Mouse (Mus musculus) macrophage (primary cell): ENCODE results near the gene Aipl1. TPM values are rescaled to one million over a fixed set of nuclear protein-coding genes. Genes with fewer than 3 reads are reported as not detected.

ENCODE experiments used
- H3K27ac ChIP-seq: fragments of 350-480 bp; formaldehyde crosslinking; 2 replicates; pipeline ENCODE4 v1.9.0; 2021
- H3K36me3 ChIP-seq: fragments of 350-480 bp; formaldehyde crosslinking; 2 replicates; pipeline ENCODE4 v1.9.0; 2021; ENCODE audit errors: inconsistent target
- H3K4me3 ChIP-seq: fragments of 350-480 bp; formaldehyde crosslinking; 2 replicates; pipeline ENCODE4 v1.9.0; 2021; ENCODE audit errors: inconsistent target
- H3K79me2 ChIP-seq: fragments of 350-480 bp; formaldehyde crosslinking; 2 replicates; pipeline ENCODE4 v1.9.0; 2021; ENCODE audit errors: inconsistent target
- WGBS: methylation state at CpG from one replicate; pipeline ENCODE4 v1.1.7; 2026; ENCODE audit warnings: inconsistent platforms; ENCODE audit not compliant: missing documents; 5-methylcytosine and 5-hydroxymethylcytosine counted together
- polyA plus RNA-seq: library from polyadenylated mRNA; stranded (reverse); fragments of 250-400 nt; gene quantifications from 3 replicates; pipeline ENCODE4 v1.2.4, GENCODE M21; 2018; ENCODE audit warnings: inconsistent platforms

Aipl1 gene
- polyA plus RNA-seq, 1 experiment from 2014 or later, result 0.14 TPM

DNA sequence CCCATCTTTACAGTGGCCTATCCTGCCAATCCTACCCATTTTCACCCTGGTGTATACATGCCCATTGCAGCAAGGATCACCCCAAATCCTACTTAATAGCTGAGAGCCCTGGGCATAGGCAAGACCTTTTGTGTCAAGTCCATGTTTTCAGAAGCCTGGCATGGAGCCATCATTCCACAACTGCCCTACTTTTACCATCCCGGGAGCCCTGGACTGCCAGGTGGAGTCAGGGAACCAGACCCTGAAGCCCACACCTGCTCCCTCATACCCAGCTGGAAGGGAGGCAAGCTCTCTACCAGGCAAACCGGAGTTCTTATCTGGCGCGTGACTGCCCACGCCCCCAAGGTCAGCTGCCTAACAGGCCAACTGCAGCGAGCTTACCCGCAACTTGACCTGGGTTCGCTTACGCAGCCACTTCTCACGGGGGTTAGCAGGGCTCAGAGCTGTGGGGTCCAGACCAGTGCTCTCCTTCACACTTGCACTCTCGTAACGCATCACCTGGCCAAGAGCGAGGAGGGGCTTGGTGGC, 23.8 kb upstream of the Aipl1 start:
- H3K27ac ChIP-seq, result no peak overlapping the region
- no peaks in the 10 kb centered on the region for H3K79me2 ChIP-seq
- H3K4me3 ChIP-seq, result no peak overlapping the region
- H3K36me3 ChIP-seq, result no peaks in the 10 kb centered on the region
- 90% methylated on average over 11 of the region's 13 CpGs for WGBS

DNA sequence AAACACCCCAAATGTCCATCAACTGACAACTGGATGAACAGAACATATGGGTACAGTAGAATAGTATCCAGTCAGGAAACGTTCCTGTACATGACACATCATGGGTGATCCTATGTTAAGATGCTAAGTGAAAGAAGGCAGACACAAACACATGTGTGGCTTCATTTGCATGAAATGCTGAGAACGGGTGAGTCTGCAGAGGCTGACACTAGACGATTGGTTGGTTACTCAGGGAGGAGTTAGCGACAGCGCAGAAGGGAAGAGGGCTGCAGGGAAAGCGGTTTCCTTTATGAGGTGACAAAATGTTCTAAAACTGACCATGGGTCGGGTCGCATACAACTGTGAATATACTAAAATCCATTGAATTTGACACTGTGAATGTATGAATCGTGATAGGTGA, 23.1 kb upstream of the Aipl1 start:
- H3K4me3 ChIP-seq, result no peak overlapping the region
- WGBS, result 51% methylated on average over 9 of the region's 9 CpGs
- no peaks in the 10 kb centered on the region for H3K36me3 ChIP-seq
- H3K79me2 ChIP-seq, result no peaks in the 10 kb centered on the region
- no peak overlapping the region for H3K27ac ChIP-seq

- Histone ChIP-seq H3K79me2 (no peaks in the 10 kb centered on the region), H3K4me3 (no peak overlapping the region), H3K27ac (no peak overlapping the region), H3K36me3 (no peaks in the 10 kb centered on the region)
- WGBS, result 75% methylated on average over 3 of the region's 3 CpGs
Measured at GRCm38 (mm10) chr11:72057166-72057565, 19.9 kb upstream of the Aipl1 start.

- Histone ChIP-seq H3K79me2 (no peaks in the 10 kb centered on the region), H3K36me3 (no peaks in the 10 kb centered on the region), H3K27ac (no peak overlapping the region), H3K4me3 (no peak overlapping the region)
- WGBS, result 61% methylated on average over 2 of the region's 2 CpGs
Measured at GRCm38 (mm10) chr11:72055176-72055575, 17.9 kb upstream of the Aipl1 start.

DNA sequence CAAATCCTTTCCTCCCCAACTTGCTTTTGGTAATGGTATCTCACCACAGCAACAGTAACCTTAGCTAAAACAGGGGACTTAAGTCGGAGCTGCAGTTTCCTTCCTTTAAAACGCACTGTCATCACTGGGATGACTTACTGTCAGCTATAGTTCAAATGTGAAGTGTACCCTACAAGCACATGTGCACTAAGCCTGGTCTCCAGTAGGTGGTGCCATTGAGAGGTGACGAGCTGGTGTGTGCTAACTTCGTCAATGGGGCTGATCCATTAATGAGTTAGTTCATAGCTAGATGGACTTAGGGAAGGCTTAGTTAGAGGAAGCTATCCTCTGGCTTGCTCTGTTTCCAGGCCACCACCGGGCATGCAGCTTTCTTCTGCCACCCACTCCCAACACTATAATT, 15.3 kb upstream of the Aipl1 start:
- no peak overlapping the region for H3K27ac ChIP-seq
- no peaks in the 10 kb centered on the region for H3K36me3 ChIP-seq
- H3K4me3 ChIP-seq, result no peak overlapping the region
- WGBS, result 4% methylated on average over 5 of the region's 5 CpGs
- no peaks in the 10 kb centered on the region for H3K79me2 ChIP-seq

- H3K36me3 ChIP-seq, result no peaks in the 10 kb centered on the region
- no peak overlapping the region for H3K4me3 ChIP-seq
- WGBS, result 36% methylated on average over 3 of the region's 3 CpGs
- no peaks in the 10 kb centered on the region for H3K79me2 ChIP-seq
- H3K27ac ChIP-seq, result no peak overlapping the region
Measured at GRCm38 (mm10) chr11:72052221-72052620, 14.9 kb upstream of the Aipl1 start.

DNA sequence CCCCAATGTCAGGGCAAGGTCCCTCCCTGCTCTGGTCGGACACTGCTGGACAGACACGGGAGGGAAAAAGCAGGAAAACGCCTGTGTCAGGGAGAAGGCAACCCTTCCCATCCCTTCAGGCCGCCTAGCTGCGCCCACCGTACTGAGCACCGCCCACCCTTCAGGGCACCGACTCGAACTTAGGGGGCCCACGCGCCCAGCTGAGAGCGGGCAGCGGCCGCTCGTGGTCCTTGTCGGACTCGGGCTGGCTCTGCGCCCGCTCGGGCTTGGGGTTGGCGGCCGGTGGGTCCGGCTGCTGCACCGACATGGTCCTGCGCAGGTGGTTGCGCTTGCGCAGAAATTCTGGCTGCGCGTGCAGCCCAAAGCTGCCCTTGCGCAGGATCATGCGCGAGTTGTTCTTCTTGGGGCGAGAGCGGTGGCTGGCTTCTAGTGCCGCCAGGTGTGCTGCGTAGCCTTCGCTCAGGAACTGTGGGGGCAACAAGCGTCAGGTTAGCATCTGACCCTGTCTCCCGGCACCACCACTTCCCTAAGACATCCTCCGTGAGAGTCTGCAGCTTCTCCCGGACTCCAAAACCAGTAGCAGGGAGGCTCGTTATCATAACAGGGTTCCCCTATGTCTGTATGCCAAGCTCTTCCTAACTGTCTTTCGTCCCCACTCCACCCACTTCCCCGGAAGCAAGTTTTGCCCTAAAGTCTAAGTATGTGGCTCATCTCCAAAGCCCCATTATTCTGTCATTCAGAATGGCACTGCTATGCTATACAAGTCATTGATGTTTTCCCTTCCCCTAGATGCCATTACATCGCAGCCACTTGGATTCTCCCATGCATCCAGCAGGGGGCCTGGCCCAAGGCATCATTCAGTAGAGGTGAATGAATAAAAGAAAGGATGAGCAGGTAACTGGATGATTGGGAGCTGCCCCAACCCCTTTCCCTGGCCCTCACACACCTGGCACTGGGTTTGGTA, 13.9 kb upstream of the Aipl1 start:
- Histone ChIP-seq H3K4me3 (no peak overlapping the region), H3K27ac (no peak overlapping the region), H3K36me3 (no peaks in the 10 kb centered on the region), H3K79me2 (no peaks in the 10 kb centered on the region)
- WGBS, result 8% methylated on average over 45 of the region's 45 CpGs

DNA sequence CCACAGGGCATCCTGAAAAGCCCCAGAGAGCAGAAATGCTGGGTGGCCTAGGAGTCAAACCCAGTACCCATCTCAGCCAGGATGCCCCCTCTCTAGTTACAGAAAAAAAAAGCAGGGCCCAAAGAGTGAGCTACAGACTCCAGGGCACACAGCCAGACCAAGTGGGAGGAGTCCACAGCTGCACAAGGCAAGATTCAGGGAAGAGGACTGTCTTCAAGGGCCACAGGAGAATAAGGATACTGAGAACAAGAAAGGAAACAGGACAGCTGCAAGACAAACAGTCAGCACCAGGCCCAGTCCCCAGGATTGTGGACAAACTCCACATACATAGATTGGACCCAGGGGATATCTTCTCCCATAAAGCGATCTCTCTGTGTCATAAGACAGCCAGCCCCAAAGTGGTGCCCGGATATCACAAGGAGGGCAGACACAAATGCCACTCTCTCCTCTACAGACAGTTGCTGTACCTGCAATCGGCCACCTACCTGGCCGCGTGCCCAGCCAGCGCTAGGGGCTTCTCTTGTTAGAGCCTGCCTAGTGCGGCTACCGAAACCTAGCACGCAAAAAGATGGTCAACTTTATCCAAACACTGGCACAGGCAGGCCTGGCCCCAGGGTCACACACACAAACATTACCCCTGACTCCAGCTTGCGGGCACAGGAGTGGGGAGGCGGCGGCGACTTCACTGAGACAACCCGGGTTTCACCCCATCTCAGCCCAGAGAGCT, 13.0 kb upstream of the Aipl1 start:
- Histone ChIP-seq H3K36me3 (no peaks in the 10 kb centered on the region), H3K4me3 (no peak overlapping the region), H3K79me2 (no peaks in the 10 kb centered on the region), H3K27ac (no peak overlapping the region)
- WGBS, result 42% methylated on average over 13 of the region's 14 CpGs

- no peaks in the 10 kb centered on the region for H3K36me3 ChIP-seq
- H3K79me2 ChIP-seq, result no peaks in the 10 kb centered on the region; the same call in 1 of the 2 replicates
- 91% methylated on average over 8 of the region's 8 CpGs for WGBS
- H3K4me3 ChIP-seq, result no peak overlapping the region
- H3K27ac ChIP-seq, result no peak overlapping the region
Measured at GRCm38 (mm10) chr11:72049171-72049759, 12.0 kb upstream of the Aipl1 start.

GRCm38 (mm10) chr11:72048730-72049129, 11.4 kb upstream of the Aipl1 start:
- WGBS, result 95% methylated on average over 6 of the region's 6 CpGs
- Histone ChIP-seq H3K36me3 (no peaks in the 10 kb centered on the region), H3K4me3 (no peak overlapping the region), H3K79me2 (peaks cover 5% of the 10 kb centered on the region), H3K27ac (no peak overlapping the region)

GRCm38 (mm10) chr11:72044231-72044630, 6.9 kb upstream of the Aipl1 start:
- WGBS, result 95% methylated on average over 3 of the region's 3 CpGs
- H3K27ac ChIP-seq, result no peak overlapping the region

GRCm38 (mm10) chr11:72042631-72043030, 5.3 kb upstream of the Aipl1 start:
- peak overlapping the region; percentile 82 for H3K27ac ChIP-seq
- peaks cover 18% of the 10 kb centered on the region for H3K79me2 ChIP-seq
- H3K4me3 ChIP-seq, result peak overlapping the region; percentile 75
- no peaks in the 10 kb centered on the region for H3K36me3 ChIP-seq
- 8% methylated on average over 14 of the region's 14 CpGs for WGBS

More at GRCm38 (mm10) chr11:72044231-72044630, 6.9 kb upstream of the Aipl1 start:
- Histone ChIP-seq H3K36me3 (no peaks in the 10 kb centered on the region), H3K4me3 (no peak overlapping the region), H3K79me2 (peaks cover 18% of the 10 kb centered on the region)

- H3K27ac ChIP-seq, result peak within 1 kb of the TSS; percentile 82
- peaks cover 18% of the 10 kb centered on the region for H3K79me2 ChIP-seq
- H3K4me3 ChIP-seq, result peak within 1 kb of the TSS; percentile 75
- no peaks in the 10 kb centered on the region for H3K36me3 ChIP-seq
- WGBS, result under 1% methylated on average over 52 of the region's 52 CpGs
Measured at GRCm38 (mm10) chr11:72041768-72042607, 4.7 kb upstream of the Aipl1 start, which contains the start of gene Pimreg. Gene Pimreg (plus strand): TSS chr11:72042032.
